Mouse (Mus musculus) kidney, postnatal 0 days (tissue): ENCODE data around the gene Oxsr1. TPM values are rescaled to one million over a fixed set of nuclear protein-coding genes. Genes with fewer than 3 reads are reported as not detected.
"Not testable (repeated sequence)": the region's sequence is repeated elsewhere in the genome, so short reads cannot be mapped to it uniquely, and the experiment has no call there.

Experiments
- ATAC-seq: fragments of 200-750 bp; cut with Nextera tagmentation; replicated peaks from 2 replicates; pipeline ENCODE4 v1.8.0; 2017; ENCODE audit warnings: low read depth, moderate number of reproducible peaks, moderate TSS enrichment, moderate library complexity; ENCODE audit not compliant: low FRiP score
- DNase-seq: peaks from one replicate; pipeline ENCODE4 v3.0.0-alpha.2; 2016; ENCODE audit warnings: low spot score
- H3K27ac ChIP-seq: fragments of 300-500 bp; sonication (generic); 2 replicates; pipeline ENCODE4 v1.5.1; 2014; ENCODE audit warnings: mild to moderate bottlenecking
- H3K27me3 ChIP-seq: fragments of 300-500 bp; sonication (generic); 2 replicates; pipeline ENCODE4 v1.6.1; 2014; ENCODE audit warnings: low read length, mixed read lengths; ENCODE audit not compliant: insufficient read depth
- H3K36me3 ChIP-seq: fragments of 300-500 bp; sonication (generic); 2 replicates; pipeline ENCODE4 v1.6.1; 2014; ENCODE audit warnings: low read length, mixed read lengths; ENCODE audit not compliant: insufficient read depth
- H3K4me1 ChIP-seq: fragments of 300-500 bp; sonication (generic); replicated peaks from 2 replicates; pipeline ENCODE4 v1.6.1; 2014; ENCODE audit warnings: antibody characterized with exemption, low read length, mixed read lengths; ENCODE audit not compliant: insufficient read depth
- H3K4me2 ChIP-seq: fragments of 300-500 bp; sonication (generic); 2 replicates; pipeline ENCODE4 v1.6.1; 2014; ENCODE audit warnings: mild to moderate bottlenecking, low read length, moderate library complexity, mixed read lengths
- H3K4me3 ChIP-seq: fragments of 300-500 bp; sonication (generic); replicated peaks from 2 replicates; pipeline ENCODE4 v1.5.1; 2014; ENCODE audit warnings: low read depth, low read length
- H3K9ac ChIP-seq: fragments of 300-500 bp; sonication (generic); 2 replicates; pipeline ENCODE4 v1.6.1; 2014; ENCODE audit warnings: low read depth, low read length
- H3K9me3 ChIP-seq: fragments of 300-500 bp; sonication (generic); replicated peaks from 2 replicates; pipeline ENCODE4 v1.6.1; 2016; ENCODE audit warnings: low read length, inconsistent platforms, mixed read lengths
- CTCF ChIP-seq: IDR thresholded peaks from 2 replicates; pipeline ENCODE4 v1.5.1; 2016; ENCODE audit warnings: antibody characterized with exemption, low read depth, mild to moderate bottlenecking, moderate library complexity
- WGBS: fragments of 180-500 bp; shearing (Covaris S2); extraction: QIAGEN DNeasy Blood & Tissue Kit; methylation state at CpG from one replicate; pipeline ENCODE4 v1.1.7; 2014; 5-methylcytosine and 5-hydroxymethylcytosine counted together
- polyA plus RNA-seq: library from polyadenylated mRNA; unstranded; fragments of >200 nt; fragmentation: Nextera tagmentation; extraction: Ambion mirVana; gene quantifications from 2 replicates; pipeline ENCODE4 v1.2.1, GENCODE M21; 2015

Gene Oxsr1
- polyA plus RNA-seq, 1 experiment from 2014 or later = 11.0 TPM

- H3K4me2 ChIP-seq = no peak overlapping the region
- 0 out of 2 replicates have a peak, but pooled peaks cover 6% of the 10 kb centered on the region for H3K36me3 ChIP-seq
- ATAC-seq = no peak
- no peak for TF ChIP-seq CTCF
- no peak overlapping the region for H3K27ac ChIP-seq
- WGBS = 78% methylated on average over 4 of the region's 4 CpGs
- H3K9ac ChIP-seq = no peak overlapping the region
- no peak for DNase-seq
- H3K27me3 ChIP-seq = no peaks in the 10 kb centered on the region
- H3K4me1 ChIP-seq = no peaks in the 10 kb centered on the region
- no peak overlapping the region for H3K4me3 ChIP-seq
- no peaks in the 10 kb centered on the region for H3K9me3 ChIP-seq
Measured at GRCm38 (mm10) chr9:119220249-119220648, 102.0 kb downstream of the Oxsr1 start.

DNA sequence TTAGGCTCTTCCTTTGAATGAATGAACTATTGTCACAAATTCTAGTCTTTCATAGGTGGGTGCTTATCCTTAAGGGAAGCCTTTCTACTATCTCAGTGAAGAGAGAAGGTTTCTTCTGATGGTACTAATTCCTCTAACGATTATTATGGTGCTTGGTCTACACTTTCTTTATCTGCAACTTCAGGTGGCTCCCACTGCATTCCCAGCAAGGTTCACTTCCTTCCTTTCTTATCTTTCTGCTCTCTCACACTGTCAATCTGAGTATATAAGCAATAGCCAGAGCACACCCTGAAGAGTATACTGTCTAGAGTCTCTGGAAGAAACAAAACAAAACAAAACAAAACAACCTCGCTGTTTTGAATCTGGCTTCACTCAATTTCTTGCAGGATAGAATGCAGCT is 102.6 kb downstream of the Oxsr1 start:
- ATAC-seq (no peak), DNase-seq (no peak)
- H3K36me3 ChIP-seq = 0 out of 2 replicates have a peak, but pooled peaks cover 4% of the 10 kb centered on the region
- TF ChIP-seq CTCF = no peak
- H3K27ac ChIP-seq = no peak overlapping the region
- H3K4me2 ChIP-seq = no peak overlapping the region
- no peaks in the 10 kb centered on the region for H3K27me3 ChIP-seq
- WGBS = 70% methylated on average over 2 of the region's 2 CpGs
- H3K9ac ChIP-seq = no peak overlapping the region
- H3K4me1 ChIP-seq = no peaks in the 10 kb centered on the region
- no peak overlapping the region for H3K4me3 ChIP-seq
- no peaks in the 10 kb centered on the region for H3K9me3 ChIP-seq

DNA sequence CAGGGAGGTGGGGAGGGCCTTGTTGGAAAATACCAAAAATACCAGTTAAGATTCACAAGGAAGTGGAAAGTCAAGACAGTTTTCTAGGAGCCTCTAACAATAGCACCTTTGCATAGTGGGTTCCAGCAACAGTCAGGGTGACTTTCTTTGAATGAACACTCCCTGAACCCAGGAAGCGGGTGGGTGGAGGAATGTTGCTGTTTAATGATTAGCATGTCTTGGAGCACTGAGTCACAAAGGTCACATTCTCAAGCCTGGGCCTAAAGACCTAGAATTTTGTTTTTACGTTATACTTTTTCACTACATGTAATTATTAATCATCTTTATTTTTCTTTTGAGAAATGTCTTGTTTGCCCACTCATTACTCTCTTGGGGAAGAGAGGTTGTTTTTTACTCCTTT is 106.9 kb downstream of the Oxsr1 start:
- not testable (repeated sequence) for H3K9ac ChIP-seq, H3K36me3 ChIP-seq, H3K27ac ChIP-seq, ATAC-seq, DNase-seq, H3K4me3 ChIP-seq, H3K27me3 ChIP-seq, H3K4me1 ChIP-seq, H3K4me2 ChIP-seq, H3K9me3 ChIP-seq
- WGBS = 58% methylated on average over 2 of the region's 2 CpGs

DNA sequence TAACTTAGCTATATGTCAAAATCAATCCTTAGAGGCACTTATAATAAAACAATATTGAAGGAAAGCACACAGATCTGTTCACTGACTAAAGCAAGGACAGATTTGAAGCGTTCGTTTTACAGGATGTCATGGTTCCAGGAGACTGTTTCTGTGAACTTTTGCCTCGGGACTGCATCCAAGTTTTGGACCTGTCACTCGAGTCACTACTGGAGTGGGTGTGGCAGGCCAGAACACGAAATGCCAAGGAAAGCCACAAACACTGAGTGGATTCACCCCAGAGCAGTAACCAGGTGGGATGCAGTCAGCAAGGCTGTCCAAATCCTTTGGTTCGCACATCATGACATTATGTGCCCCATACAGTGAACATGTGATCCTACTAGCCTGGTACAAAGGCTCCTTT is 107.6 kb downstream of the Oxsr1 start:
- no peak for TF ChIP-seq CTCF
- H3K27me3 ChIP-seq = no peaks in the 10 kb centered on the region
- ATAC-seq (no peak), DNase-seq (no peak)
- 78% methylated on average over 6 of the region's 6 CpGs for WGBS
- no peaks in the 10 kb centered on the region for H3K4me1 ChIP-seq
- no peak overlapping the region for H3K4me2 ChIP-seq
- H3K4me3 ChIP-seq = no peak overlapping the region
- no peaks in the 10 kb centered on the region for H3K36me3 ChIP-seq
- H3K9me3 ChIP-seq = no peaks in the 10 kb centered on the region
- H3K27ac ChIP-seq = no peak overlapping the region
- no peak overlapping the region for H3K9ac ChIP-seq

DNA sequence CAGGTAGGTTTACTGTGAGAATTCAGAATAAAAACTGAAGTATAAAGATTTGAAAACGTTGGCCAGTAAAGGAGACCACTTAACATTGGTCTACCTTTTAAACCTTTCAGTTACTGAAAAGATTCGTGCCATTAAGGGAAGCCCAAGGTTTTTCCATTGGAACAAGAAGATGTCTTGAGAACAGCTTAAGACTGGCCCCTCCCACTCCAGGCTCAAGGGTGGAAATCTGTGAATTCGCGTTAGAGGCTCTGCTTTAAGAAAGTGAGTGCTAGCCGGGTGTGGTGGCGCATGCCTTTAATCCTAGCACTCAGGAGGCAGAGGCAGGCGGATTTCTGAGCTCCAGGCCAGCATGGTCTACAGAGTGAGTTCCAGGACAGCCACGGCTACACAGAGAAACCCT is 109.2 kb downstream of the Oxsr1 start:
- H3K9ac ChIP-seq = no peak overlapping the region
- no peak overlapping the region for H3K4me3 ChIP-seq
- no peaks in the 10 kb centered on the region for H3K9me3 ChIP-seq
- WGBS = 79% methylated on average over 8 of the region's 8 CpGs
- no peaks in the 10 kb centered on the region for H3K27me3 ChIP-seq
- H3K4me2 ChIP-seq = no peak overlapping the region
- H3K27ac ChIP-seq = no peak overlapping the region
- H3K4me1 ChIP-seq = no peaks in the 10 kb centered on the region
- no peaks in the 10 kb centered on the region for H3K36me3 ChIP-seq
- DNase-seq (no peak), ATAC-seq (no peak)
- TF ChIP-seq CTCF = no peak

DNA sequence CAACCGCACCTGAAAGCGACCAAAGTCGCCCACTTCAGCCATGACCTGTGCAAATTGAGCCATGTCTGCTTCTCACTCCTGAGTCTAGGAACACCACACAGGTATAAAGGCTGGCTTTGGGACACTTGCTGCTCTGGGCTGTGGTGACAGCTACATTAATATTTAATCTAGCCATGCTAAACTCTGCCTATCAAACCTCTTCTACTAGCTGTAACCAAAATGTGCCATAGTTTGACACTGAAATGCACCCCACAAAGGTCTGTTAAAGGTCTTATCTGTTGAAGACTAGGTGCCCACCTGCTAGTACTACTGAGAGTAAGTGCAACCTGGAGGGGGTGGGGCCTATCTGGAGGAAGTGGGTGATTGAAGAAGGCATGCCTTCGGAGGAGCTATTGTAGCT is 113.2 kb downstream of the Oxsr1 start, which contains the start of gene Slc22a13:
Gene Slc22a13 (minus strand): TSS at position 101 of the 400 bp plus-strand sequence.
- 95% methylated on average over 4 of the region's 4 CpGs for WGBS
- H3K27me3 ChIP-seq = no peaks in the 10 kb centered on the region
- ATAC-seq (no peak), DNase-seq (no peak)
- H3K9me3 ChIP-seq = no peaks in the 10 kb centered on the region
- no peak within 1 kb of the TSS for H3K27ac ChIP-seq
- H3K4me2 ChIP-seq = no peak within 1 kb of the TSS
- H3K36me3 ChIP-seq = no peaks in the 10 kb centered on the region
- H3K9ac ChIP-seq = no peak within 1 kb of the TSS
- TF ChIP-seq CTCF = no peak
- H3K4me1 ChIP-seq = no peaks in the 10 kb centered on the region
- no peak within 1 kb of the TSS for H3K4me3 ChIP-seq

GRCm38 (mm10) chr9:119207113-119207512 is 115.1 kb downstream of the Oxsr1 start:
- 49% methylated on average over 4 of the region's 4 CpGs for WGBS

More at GRCm38 (mm10) chr9:119207113-119207512, 115.1 kb downstream of the Oxsr1 start:
- Histone ChIP-seq H3K9me3 (no peaks in the 10 kb centered on the region), H3K4me1 (no peaks in the 10 kb centered on the region), H3K27me3 (no peaks in the 10 kb centered on the region), H3K4me3 (no peak overlapping the region), H3K9ac (no peak overlapping the region), H3K36me3 (no peaks in the 10 kb centered on the region), H3K27ac (peak overlapping the region; percentile 20; the same call in 1 of the 2 replicates), H3K4me2 (no peak overlapping the region)
- peak; percentile 73 for ATAC-seq
- no peak for TF ChIP-seq CTCF
- peak; percentile 22 for DNase-seq
